In the genomic region with DNA sequence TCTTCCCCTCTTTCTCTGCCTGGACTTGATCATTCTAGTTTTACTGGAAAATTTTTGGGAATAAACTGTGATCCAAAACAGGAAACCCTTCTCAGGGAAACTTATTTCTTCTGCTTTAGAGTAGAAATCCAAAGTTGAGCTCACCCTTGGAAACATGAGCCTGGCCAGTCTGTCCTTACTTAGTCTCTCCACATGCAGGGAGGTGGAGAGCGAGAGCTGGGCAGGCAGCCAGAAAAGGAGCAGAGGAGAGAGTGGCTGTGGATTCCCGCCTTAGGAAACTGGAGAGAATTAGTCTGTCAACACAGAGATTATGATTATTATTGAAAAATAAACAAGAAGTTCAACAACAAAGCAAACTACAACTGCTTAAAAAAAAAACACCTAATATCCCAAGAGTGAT, we compare ENCODE assay signal across 10 mouse cellular contexts. TPM values are rescaled to one million over a fixed set of nuclear protein-coding genes. Genes with fewer than 3 reads are reported as not detected.
A peak's percentile ranks its signal among the peaks of the same experiment; 100 is the strongest.
DNase-seq lines count a peak whose midpoint lies in the region; ATAC-seq and TF ChIP-seq lines count a peak whose summit lies in the region.
"Had no signal": no experiment of that assay in that cellular context is flagged by ENCODE, and none has a peak within 500 bp of the region (broad histone marks: within the 10 kb centered on the region; RNA-seq: fewer than 3 reads in every experiment).

No protein-coding gene starts in this region.

- H3K9me3 ChIP-seq in forebrain, embryonic 14.5 days (replicated peaks; ENCODE audit: control insufficient read depth, low read length): no peaks in the 10 kb centered on the region
- no peaks in the 10 kb centered on the region for H3K9me3 ChIP-seq in forebrain, embryonic 13.5 days (replicated peaks)
- no peaks in the 10 kb centered on the region for H3K9me3 ChIP-seq in midbrain, embryonic 14.5 days (ENCODE audit: control insufficient read depth, low read length)

- no peaks in the 10 kb centered on the region for H3K4me1 ChIP-seq in forebrain, embryonic 14.5 days (ENCODE audit: control insufficient read depth, insufficient read depth, low read length)
- H3K4me1 ChIP-seq in forebrain, embryonic 13.5 days: no peaks in the 10 kb centered on the region
- no peaks in the 10 kb centered on the region for H3K4me1 ChIP-seq in midbrain, embryonic 14.5 days (ENCODE audit: control insufficient read depth, insufficient read depth, low read length)

- intact Hi-C loops in heart, postnatal 36 days (cut with DNase I): no loop called here
- intact Hi-C loops in left cerebral cortex, adult 2 months (cut with DNase I): no loop called here

- no peak overlapping the region for H3K4me2 ChIP-seq in forebrain, embryonic 14.5 days (ENCODE audit: low read length)
- no peak overlapping the region for H3K4me2 ChIP-seq in forebrain, embryonic 13.5 days
- H3K4me2 ChIP-seq in midbrain, embryonic 14.5 days (ENCODE audit: low read length): no peak overlapping the region

- H3K27ac ChIP-seq in forebrain, embryonic 14.5 days (ENCODE audit: low read depth, low read length): no peak overlapping the region
- H3K27ac ChIP-seq in forebrain, embryonic 13.5 days: no peak overlapping the region
- no peak overlapping the region for H3K27ac ChIP-seq in midbrain, embryonic 14.5 days (replicated peaks; ENCODE audit: low read depth, low read length)
- H3K27ac ChIP-seq in left cerebral cortex, adult 2 months: no peak overlapping the region

- H3K36me3 ChIP-seq in forebrain, embryonic 14.5 days (ENCODE audit: control insufficient read depth, insufficient read depth, low read length): no peaks in the 10 kb centered on the region
- no peaks in the 10 kb centered on the region for H3K36me3 ChIP-seq in forebrain, embryonic 13.5 days (ENCODE audit: poor library complexity, severe bottlenecking)
- no peaks in the 10 kb centered on the region for H3K36me3 ChIP-seq in midbrain, embryonic 14.5 days (ENCODE audit: control insufficient read depth, insufficient read depth, low read length)

- H3K4me3 ChIP-seq in forebrain, embryonic 14.5 days (ENCODE audit: low read depth, low read length): no peak overlapping the region
- H3K4me3 ChIP-seq in forebrain, embryonic 13.5 days: no peak overlapping the region
- no peak overlapping the region for H3K4me3 ChIP-seq in midbrain, embryonic 14.5 days (replicated peaks; ENCODE audit: low read depth, low read length)
- H3K4me3 ChIP-seq in left cerebral cortex, adult 2 months: no peak overlapping the region

- no peak for TF ChIP-seq CTCF in left cerebral cortex, adult 2 months (IDR thresholded peaks at IDR 0.05)

- H3K9ac ChIP-seq in forebrain, embryonic 14.5 days (ENCODE audit: low read length): no peak overlapping the region
- no peak overlapping the region for H3K9ac ChIP-seq in forebrain, embryonic 13.5 days
- no peak overlapping the region for H3K9ac ChIP-seq in midbrain, embryonic 14.5 days (replicated peaks; ENCODE audit: low read length)

- H3K27me3 ChIP-seq in forebrain, embryonic 14.5 days (replicated peaks; ENCODE audit: control insufficient read depth, insufficient read depth, low read length): no peaks in the 10 kb centered on the region
- no peaks in the 10 kb centered on the region for H3K27me3 ChIP-seq in forebrain, embryonic 13.5 days
- no peaks in the 10 kb centered on the region for H3K27me3 ChIP-seq in midbrain, embryonic 14.5 days (ENCODE audit: control insufficient read depth, insufficient read depth, low read length)

- DNase-seq in forebrain, embryonic 14.5 days (ENCODE audit: low spot score): peak; percentile 11
- DNase-seq in urinary bladder, postnatal 25 days (ENCODE audit: low spot score): peak; percentile 14
- DNase-seq in urinary bladder, adult 18-20 months (ENCODE audit: low spot score in 2 of 2): no peak
- DNase-seq in heart, postnatal 36 days: peak; percentile 52 to 58
- DNase-seq in midbrain, embryonic 14.5 days: no peak
- no peak for DNase-seq in embryo, embryonic 11 days
- DNase-seq in left cerebral cortex, adult 2 months (ENCODE audit: extremely low spot score in 1 of 2, low spot score in 2 of 2): no peak

- ATAC-seq in forebrain, embryonic 14.5 days: no peak
- no peak for ATAC-seq in forebrain, embryonic 13.5 days
- ATAC-seq in midbrain, embryonic 14.5 days (ENCODE audit: low FRiP score, low TSS enrichment): no peak
- ATAC-seq: midbrain, embryonic 16.5 days had no signal

- WGBS in forebrain, embryonic 14.5 days: 30% methylated on average over 2 of the region's 2 CpGs
- WGBS in forebrain, embryonic 13.5 days: 25% methylated on average over 2 of the region's 2 CpGs
- 49% methylated on average over 2 of the region's 2 CpGs for WGBS in midbrain, embryonic 14.5 days

RNA-seq across cellular contexts. Expression of gene Frmd7, which starts 6.1 kb away (rescaled TPM):
- 0.10 and 0.26 TPM in 2 replicates for polyA plus RNA-seq in forebrain, embryonic 14.5 days (2014; fragmentation: Nextera tagmentation; extraction: Ambion mirVana)
- polyA plus RNA-seq in forebrain, embryonic 13.5 days (2015; fragmentation: Nextera tagmentation; extraction: Ambion mirVana): not detected in 2 replicates
- total RNA-seq in heart, postnatal 36 days (2021): not detected
- 0.16 TPM in 1 of 2 replicates, not detected in the other for polyA plus RNA-seq in midbrain, embryonic 14.5 days (2014; fragmentation: Nextera tagmentation; extraction: Ambion mirVana)
- total RNA-seq in left cerebral cortex, adult 2 months (2021): 1 to 10 TPM in 1 of 2 experiments, under 1 TPM in 1; 0.27 to 1.3 TPM
- total RNA-seq: granulocyte monocyte progenitor cell, adult 5-6 weeks had no signal

Comparison
In these comparisons a context has a peak if more than half of its experiments do, and no peak if none do; other contexts are left out.
1. DNase-seq: peak in forebrain, embryonic 14.5 days (single experiment), urinary bladder, postnatal 25 days (single experiment) and heart, postnatal 36 days (2 of 2); none in urinary bladder, adult 18-20 months (0 of 2), midbrain, embryonic 14.5 days (single experiment), embryo, embryonic 11 days (single experiment) and left cerebral cortex, adult 2 months (0 of 2).